Mouse (Mus musculus): Measurements from ENCODE around the gene Caln1. TPM values are rescaled to one million over a fixed set of nuclear protein-coding genes. Genes with fewer than 3 reads are reported as not detected.

Caln1 gene
- polyA plus RNA-seq, 1 experiment from 2014 or later: 0.25 TPM

DNA sequence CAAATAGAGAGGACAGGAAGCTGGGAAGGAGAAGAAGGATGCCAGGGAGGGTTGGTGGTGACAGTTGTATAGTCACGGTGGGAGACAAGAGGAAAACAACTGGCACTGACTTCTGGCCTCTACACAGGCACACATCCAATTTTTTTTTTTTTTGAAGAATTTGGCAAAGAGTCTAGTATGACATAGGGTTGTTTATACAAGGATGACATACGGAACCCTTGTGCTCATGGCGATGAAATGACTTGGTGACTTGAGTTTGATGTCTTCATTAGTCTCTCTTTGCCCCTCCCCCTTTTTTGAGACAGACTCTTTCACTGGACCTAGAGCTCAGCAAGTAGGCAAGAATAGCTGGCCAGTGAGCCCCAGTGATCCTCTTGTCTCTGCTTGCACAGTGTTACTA, 322.1 kb downstream of the Caln1 start:
- 56% methylated on average over 3 of the region's 3 CpGs for WGBS
- Histone ChIP-seq H3K36me3 (no peaks in the 10 kb centered on the region), H3K9ac (no peak overlapping the region), H3K9me3 (0 out of 2 replicates have a peak, but pooled peaks cover 4% of the 10 kb centered on the region), H3K4me3 (no peak overlapping the region), H3K27ac (replicated peaks) (no peak overlapping the region), H3K4me2 (no peak overlapping the region), H3K4me1 (peaks cover 5% of the 10 kb centered on the region; the same call in 1 of the 2 replicates), H3K27me3 (replicated peaks) (no peaks in the 10 kb centered on the region)
- no peak for ATAC-seq (ENCODE audit: extremely low read depth, insufficient number of reproducible peaks, low FRiP score, low TSS enrichment)

DNA sequence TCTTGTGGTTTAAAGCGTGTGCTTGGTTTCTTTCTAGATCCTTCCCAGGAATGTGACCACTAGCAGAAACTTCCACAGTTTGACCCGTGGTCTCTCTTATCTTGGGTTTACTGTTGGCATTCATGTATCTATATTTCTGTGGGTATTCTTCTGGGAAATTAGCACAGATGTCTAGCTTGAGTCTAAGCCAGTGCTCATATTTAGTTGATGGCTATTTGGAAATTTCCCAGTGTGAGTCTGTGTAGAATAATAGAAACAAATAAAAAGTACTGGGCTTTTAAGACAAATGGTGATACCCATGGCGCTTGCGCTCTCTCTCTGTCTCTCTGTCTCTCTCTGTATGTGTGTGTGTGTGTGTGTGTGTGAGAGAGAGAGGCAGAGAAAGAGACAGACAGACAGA, 330.2 kb downstream of the Caln1 start:
- 75% methylated on average over 4 of the region's 4 CpGs for WGBS
- Histone ChIP-seq H3K9ac (no peak overlapping the region), H3K27me3 (replicated peaks) (no peaks in the 10 kb centered on the region), H3K9me3 (0 out of 2 replicates have a peak, but pooled peaks cover under 1% of the 10 kb centered on the region), H3K27ac (replicated peaks) (no peak overlapping the region), H3K4me1 (no peaks in the 10 kb centered on the region), H3K4me2 (no peak overlapping the region), H3K36me3 (no peaks in the 10 kb centered on the region), H3K4me3 (no peak overlapping the region)
- ATAC-seq (ENCODE audit: extremely low read depth, insufficient number of reproducible peaks, low FRiP score, low TSS enrichment): no peak

DNA sequence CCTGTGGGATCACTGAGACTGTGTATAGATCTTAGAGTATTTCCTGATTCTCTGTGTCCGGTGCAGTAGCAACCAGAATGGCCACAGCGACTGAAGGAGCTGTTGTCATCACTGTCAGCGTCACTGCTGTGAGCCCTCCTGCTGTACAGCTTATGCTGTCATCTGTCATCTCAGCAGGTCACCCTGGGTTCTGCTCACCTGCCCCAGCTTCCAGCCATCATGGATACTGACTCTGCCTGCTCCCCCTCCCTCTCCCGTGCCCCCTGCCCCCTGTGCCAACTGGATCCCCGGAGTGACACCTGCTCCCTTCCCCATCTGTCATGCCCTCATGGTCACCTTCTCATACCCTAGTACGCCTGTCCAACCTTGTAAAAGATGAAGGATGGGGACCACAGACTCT, 332.5 kb downstream of the Caln1 start:
- Histone ChIP-seq H3K27me3 (replicated peaks) (no peaks in the 10 kb centered on the region), H3K4me2 (no peak overlapping the region), H3K9me3 (no peaks in the 10 kb centered on the region), H3K9ac (no peak overlapping the region), H3K4me3 (no peak overlapping the region), H3K27ac (replicated peaks) (no peak overlapping the region), H3K4me1 (no peaks in the 10 kb centered on the region), H3K36me3 (no peaks in the 10 kb centered on the region)
- no peak for ATAC-seq (ENCODE audit: extremely low read depth, insufficient number of reproducible peaks, low FRiP score, low TSS enrichment)
- 70% methylated on average over 6 of the region's 6 CpGs for WGBS

DNA sequence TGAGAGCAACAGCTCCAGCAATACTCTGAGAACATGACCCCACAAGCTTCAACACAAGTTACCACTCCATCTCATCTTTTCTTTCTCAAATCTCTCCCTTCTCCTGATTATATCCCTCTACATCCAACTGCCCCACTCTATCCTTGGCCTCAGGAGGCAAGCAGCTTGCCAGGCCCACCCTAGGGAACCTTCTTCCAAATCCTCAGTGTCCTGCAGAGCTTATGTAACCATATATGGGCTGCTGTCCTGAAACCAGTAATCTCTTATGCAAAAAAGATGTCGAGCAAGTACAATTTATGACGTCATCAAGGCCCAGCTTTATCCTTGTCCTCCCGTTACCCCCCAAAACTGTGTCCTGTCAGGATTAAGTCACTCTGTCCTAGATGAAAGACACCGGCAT, 333.1 kb downstream of the Caln1 start:
- H3K27ac ChIP-seq (replicated peaks): no peak overlapping the region
- H3K9me3 ChIP-seq: no peaks in the 10 kb centered on the region
- H3K9ac ChIP-seq: no peak overlapping the region
- H3K36me3 ChIP-seq: no peaks in the 10 kb centered on the region
- no peaks in the 10 kb centered on the region for H3K27me3 ChIP-seq (replicated peaks)
- ATAC-seq (ENCODE audit: extremely low read depth, insufficient number of reproducible peaks, low FRiP score, low TSS enrichment): no peak
- whole genome bisulfite sequencing: 56% methylated on average over 4 of the region's 4 CpGs
- no peak overlapping the region for H3K4me3 ChIP-seq
- H3K4me2 ChIP-seq: no peak overlapping the region
- no peaks in the 10 kb centered on the region for H3K4me1 ChIP-seq

DNA sequence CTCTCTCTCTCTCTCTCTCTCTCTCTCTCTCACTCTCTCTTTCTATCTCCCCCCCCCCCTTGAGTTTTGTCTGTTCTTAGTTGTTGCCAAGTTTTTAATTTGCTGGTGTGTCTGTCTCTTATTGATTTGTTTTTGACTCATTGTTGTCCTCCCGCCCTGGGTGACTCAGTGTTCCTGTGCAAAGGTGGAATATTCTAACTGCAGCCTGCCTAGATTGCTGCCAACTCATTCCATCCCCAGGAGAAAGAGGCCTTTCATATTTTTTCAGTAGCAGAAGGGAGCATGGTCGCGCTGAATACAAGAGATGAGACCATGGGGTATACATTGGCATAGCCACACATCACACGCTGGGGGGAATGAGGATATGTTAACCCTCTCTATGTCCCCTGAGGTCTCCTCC, 335.6 kb downstream of the Caln1 start:
- H3K27ac ChIP-seq (replicated peaks): no peak overlapping the region
- H3K27me3 ChIP-seq (replicated peaks): no peaks in the 10 kb centered on the region
- H3K4me2 ChIP-seq: no peak overlapping the region
- no peaks in the 10 kb centered on the region for H3K4me1 ChIP-seq
- no peak overlapping the region for H3K9ac ChIP-seq
- no peaks in the 10 kb centered on the region for H3K36me3 ChIP-seq
- no peaks in the 10 kb centered on the region for H3K9me3 ChIP-seq
- ATAC-seq (ENCODE audit: extremely low read depth, insufficient number of reproducible peaks, low FRiP score, low TSS enrichment): no peak
- no peak overlapping the region for H3K4me3 ChIP-seq
- 80% methylated on average over 4 of the region's 4 CpGs for WGBS

DNA sequence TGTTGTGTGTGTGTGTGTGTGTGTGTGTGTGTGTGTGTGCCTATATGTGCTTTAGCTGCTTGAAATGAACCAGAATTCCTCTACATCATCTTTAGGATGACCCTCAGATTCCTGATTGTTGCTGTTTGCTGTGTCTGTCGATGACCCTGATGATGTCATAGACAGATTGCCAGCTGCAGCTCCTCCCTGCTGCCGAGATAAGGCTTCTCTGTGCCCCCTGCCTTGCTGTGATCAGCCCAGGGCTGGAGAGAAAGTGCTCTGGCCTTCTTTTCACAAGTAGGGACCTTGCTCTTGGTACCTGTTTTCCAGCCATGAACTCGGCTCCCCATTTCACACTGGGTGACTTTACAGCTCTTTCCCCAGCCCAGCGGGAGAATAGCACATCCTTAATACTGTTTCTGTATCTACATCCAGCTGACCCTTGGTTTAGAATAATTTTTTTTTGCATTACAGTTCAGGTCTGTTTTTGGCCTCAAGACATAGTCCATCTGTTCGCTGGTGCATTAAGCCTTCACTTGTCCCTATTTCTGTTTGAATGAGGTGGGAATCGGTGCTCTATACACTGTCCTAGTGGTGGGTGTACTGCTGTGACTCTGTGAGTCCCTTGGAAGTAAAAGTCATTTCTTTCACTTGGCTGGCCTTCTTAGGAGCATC, 337.1 kb downstream of the Caln1 start:
- H3K36me3 ChIP-seq: no peaks in the 10 kb centered on the region
- no peaks in the 10 kb centered on the region for H3K4me1 ChIP-seq
- no peak for ATAC-seq (ENCODE audit: extremely low read depth, insufficient number of reproducible peaks, low FRiP score, low TSS enrichment)
- WGBS: 48% methylated on average over 6 of the region's 6 CpGs
- H3K9me3 ChIP-seq: peaks cover 10% of the 10 kb centered on the region
- no peak overlapping the region for H3K27ac ChIP-seq (replicated peaks)
- no peak overlapping the region for H3K9ac ChIP-seq
- no peak overlapping the region for H3K4me3 ChIP-seq
- H3K4me2 ChIP-seq: no peak overlapping the region
- no peaks in the 10 kb centered on the region for H3K27me3 ChIP-seq (replicated peaks)

DNA sequence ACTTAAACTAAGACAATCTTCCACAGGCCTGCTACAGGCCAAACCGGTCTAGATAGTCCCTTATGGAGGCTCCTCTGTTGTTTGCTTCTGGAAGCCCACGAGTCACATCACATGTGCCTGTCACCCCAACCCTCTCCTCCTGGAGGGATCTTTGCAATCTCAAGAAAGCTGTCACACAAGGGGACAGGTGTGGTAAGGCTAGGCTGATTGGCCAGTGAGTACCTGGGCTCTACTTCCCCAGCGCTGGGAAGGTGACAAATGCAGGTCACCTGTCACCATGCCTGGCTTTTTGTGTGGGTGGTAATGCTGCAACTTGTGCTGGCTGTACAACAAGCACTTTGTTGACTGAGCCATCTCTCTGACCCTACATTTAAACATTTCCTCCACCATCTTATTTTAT, 338.5 kb downstream of the Caln1 start:
- no peaks in the 10 kb centered on the region for H3K36me3 ChIP-seq
- no peak overlapping the region for H3K4me3 ChIP-seq
- no peaks in the 10 kb centered on the region for H3K27me3 ChIP-seq (replicated peaks)
- H3K27ac ChIP-seq (replicated peaks): no peak overlapping the region
- WGBS: 69% methylated on average over 3 of the region's 3 CpGs
- H3K9ac ChIP-seq: no peak overlapping the region
- peaks cover 10% of the 10 kb centered on the region for H3K9me3 ChIP-seq
- no peaks in the 10 kb centered on the region for H3K4me1 ChIP-seq
- H3K4me2 ChIP-seq: no peak overlapping the region
- no peak for ATAC-seq (ENCODE audit: extremely low read depth, insufficient number of reproducible peaks, low FRiP score, low TSS enrichment)

DNA sequence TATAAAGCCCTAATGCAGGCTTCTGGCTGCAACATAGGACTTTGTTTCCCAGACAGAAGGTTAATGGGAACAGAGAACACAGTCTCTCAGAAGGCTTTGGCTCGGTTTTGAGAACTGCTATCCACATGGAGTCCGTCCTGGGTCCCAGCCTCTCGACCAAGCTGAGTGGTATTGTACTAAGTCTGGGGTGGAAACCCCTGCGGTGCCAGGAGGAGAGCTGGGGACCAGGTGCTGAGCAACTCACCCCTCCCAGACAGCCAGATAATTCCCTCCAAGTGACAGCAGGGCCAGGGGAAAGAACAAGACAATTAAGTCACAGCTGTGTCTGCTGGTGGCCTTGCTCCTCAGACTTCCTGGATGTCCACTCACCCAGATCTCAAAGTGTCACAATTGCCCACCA, 339.4 kb downstream of the Caln1 start:
- no peak for ATAC-seq (ENCODE audit: extremely low read depth, insufficient number of reproducible peaks, low FRiP score, low TSS enrichment)
- no peaks in the 10 kb centered on the region for H3K27me3 ChIP-seq (replicated peaks)
- no peak overlapping the region for H3K9ac ChIP-seq
- 51% methylated on average over 4 of the region's 4 CpGs for WGBS
- no peaks in the 10 kb centered on the region for H3K4me1 ChIP-seq
- peaks cover 10% of the 10 kb centered on the region for H3K9me3 ChIP-seq
- no peak overlapping the region for H3K4me2 ChIP-seq
- H3K36me3 ChIP-seq: no peaks in the 10 kb centered on the region
- H3K4me3 ChIP-seq: no peak overlapping the region
- no peak overlapping the region for H3K27ac ChIP-seq (replicated peaks)

DNA sequence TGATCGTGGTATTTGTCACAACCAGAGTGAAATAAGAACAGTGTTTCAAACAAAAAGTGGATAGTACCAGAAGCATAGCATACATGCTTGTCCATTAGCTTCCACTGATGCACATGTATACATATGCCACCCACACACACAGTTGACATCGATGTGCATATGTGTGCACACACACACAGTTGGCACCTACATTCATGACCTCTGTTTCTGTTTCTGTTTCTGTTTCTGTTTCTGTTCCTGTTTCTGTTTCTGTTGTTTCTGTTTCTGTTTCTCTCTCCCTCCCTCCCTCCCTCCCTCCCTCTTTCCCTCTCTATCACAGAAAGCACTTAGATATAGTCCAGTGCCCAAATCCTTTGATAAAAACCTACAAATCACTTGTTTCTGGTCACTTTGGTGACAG, 342.4 kb downstream of the Caln1 start:
- 83% methylated on average over 2 of the region's 2 CpGs for WGBS
- Histone ChIP-seq H3K4me2 (no peak overlapping the region), H3K27ac (replicated peaks) (no peak overlapping the region), H3K27me3 (replicated peaks) (no peaks in the 10 kb centered on the region), H3K4me1 (no peaks in the 10 kb centered on the region), H3K9me3 (peaks cover 10% of the 10 kb centered on the region), H3K36me3 (no peaks in the 10 kb centered on the region), H3K9ac (no peak overlapping the region), H3K4me3 (no peak overlapping the region)
- no peak for ATAC-seq (ENCODE audit: extremely low read depth, insufficient number of reproducible peaks, low FRiP score, low TSS enrichment)

DNA sequence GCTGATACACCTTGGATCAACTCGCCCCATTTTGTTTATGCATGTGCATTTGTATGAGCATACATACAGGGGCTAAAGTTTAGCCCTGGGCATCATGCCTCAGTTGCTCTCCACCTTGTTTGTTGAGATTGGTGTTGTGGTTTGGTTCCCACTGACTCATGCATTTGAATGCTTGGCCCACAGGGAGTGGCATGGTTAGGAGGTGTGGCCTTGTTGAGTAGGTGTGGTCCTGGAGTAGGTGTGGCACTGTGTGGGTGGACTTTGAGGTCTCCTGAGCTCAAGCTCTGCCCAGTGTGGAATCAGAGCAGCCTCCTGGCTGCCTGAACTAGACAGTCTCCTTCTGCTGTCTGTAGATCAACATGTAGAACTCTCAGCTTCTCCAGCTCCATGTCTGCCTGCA, 343.0 kb downstream of the Caln1 start:
- H3K4me2 ChIP-seq: no peak overlapping the region
- no peak overlapping the region for H3K4me3 ChIP-seq
- H3K4me1 ChIP-seq: no peaks in the 10 kb centered on the region
- H3K36me3 ChIP-seq: no peaks in the 10 kb centered on the region
- no peak overlapping the region for H3K9ac ChIP-seq
- no peaks in the 10 kb centered on the region for H3K27me3 ChIP-seq (replicated peaks)
- 64% methylated on average over 1 of the region's 1 CpGs for WGBS
- no peak overlapping the region for H3K27ac ChIP-seq (replicated peaks)
- ATAC-seq (ENCODE audit: extremely low read depth, insufficient number of reproducible peaks, low FRiP score, low TSS enrichment): no peak
- H3K9me3 ChIP-seq: peaks cover 10% of the 10 kb centered on the region

DNA sequence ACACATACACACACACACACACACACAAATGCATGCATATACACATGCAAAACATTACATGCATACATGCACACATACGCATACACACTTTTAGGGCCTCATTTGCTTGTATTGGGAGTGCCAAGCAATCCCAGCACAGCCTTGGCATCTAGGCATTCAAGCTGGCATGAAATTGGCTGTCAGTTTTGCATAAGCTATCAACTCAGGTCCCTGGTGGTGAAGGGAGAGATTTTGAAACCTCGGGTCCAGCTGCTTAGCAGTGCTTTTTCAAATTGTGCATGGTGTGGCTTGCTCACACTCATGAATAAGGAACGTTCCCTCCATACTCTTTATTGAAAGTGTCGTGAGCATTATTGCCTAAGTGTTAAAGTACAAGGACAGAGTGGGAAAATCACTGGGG, 345.9 kb downstream of the Caln1 start:
- Histone ChIP-seq H3K4me1 (no peaks in the 10 kb centered on the region), H3K36me3 (no peaks in the 10 kb centered on the region), H3K27me3 (replicated peaks) (no peaks in the 10 kb centered on the region), H3K9me3 (peaks cover 8% of the 10 kb centered on the region), H3K4me3 (no peak overlapping the region), H3K4me2 (no peak overlapping the region), H3K9ac (no peak overlapping the region), H3K27ac (replicated peaks) (no peak overlapping the region)
- 77% methylated on average over 4 of the region's 4 CpGs for WGBS
- no peak for ATAC-seq (ENCODE audit: extremely low read depth, insufficient number of reproducible peaks, low FRiP score, low TSS enrichment)

DNA sequence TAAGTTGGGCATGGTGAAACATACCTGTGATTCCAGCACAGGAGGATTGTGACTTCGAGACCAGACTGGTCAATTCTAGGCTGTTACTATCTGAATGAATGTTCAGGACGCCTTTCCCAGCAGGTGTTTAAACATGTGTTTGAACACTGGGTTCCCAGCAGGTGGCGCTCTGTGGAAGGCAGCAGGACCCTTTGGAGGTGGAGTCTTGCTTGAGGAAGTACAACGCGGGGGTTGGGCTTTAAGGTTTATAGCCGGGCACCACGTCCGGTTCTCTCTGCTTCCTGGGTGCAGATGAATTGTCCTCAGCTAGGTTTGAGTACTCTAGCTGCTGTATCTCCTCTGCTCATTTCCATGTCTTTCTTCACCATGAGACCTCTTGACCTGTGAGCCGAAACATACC, 349.1 kb downstream of the Caln1 start:
- no peak for ATAC-seq (ENCODE audit: extremely low read depth, insufficient number of reproducible peaks, low FRiP score, low TSS enrichment)
- no peak overlapping the region for H3K4me3 ChIP-seq
- no peaks in the 10 kb centered on the region for H3K27me3 ChIP-seq (replicated peaks)
- WGBS: 54% methylated on average over 9 of the region's 9 CpGs
- no peak overlapping the region for H3K9ac ChIP-seq
- H3K36me3 ChIP-seq: no peaks in the 10 kb centered on the region
- H3K27ac ChIP-seq (replicated peaks): no peak overlapping the region
- no peaks in the 10 kb centered on the region for H3K4me1 ChIP-seq
- no peak overlapping the region for H3K4me2 ChIP-seq
- no peaks in the 10 kb centered on the region for H3K9me3 ChIP-seq
